26 mouse cellular contexts compared by ENCODE assay signal in genomic region chr10:107467819-107468218, GRCm38 (mm10). TPM values are rescaled to one million over a fixed set of nuclear protein-coding genes. Genes with fewer than 3 reads are reported as not detected.
A peak's percentile ranks its signal among the peaks of the same experiment; 100 is the strongest.
DNase-seq lines count a peak whose midpoint lies in the region; ATAC-seq and TF ChIP-seq lines count a peak whose summit lies in the region.
"Had no signal": no experiment of that assay in that cellular context is flagged by ENCODE, and none has a peak within 500 bp of the region (broad histone marks: within the 10 kb centered on the region; RNA-seq: fewer than 3 reads in every experiment).

No protein-coding gene starts in this region.

- H3K4me3 ChIP-seq in lung, embryonic 14.5 days (ENCODE audit: low read depth, low read length) = no peak overlapping the region
- no peak overlapping the region for H3K4me3 ChIP-seq in lung, embryonic 15.5 days
- H3K4me3 ChIP-seq: forebrain, embryonic 10.5 days; forebrain, embryonic 13.5 days; gastrocnemius, adult 2 months; heart, embryonic 12.5 days; heart, embryonic 15.5 days; hindbrain, embryonic 10.5 days; hindbrain, embryonic 13.5 days had no signal

- peak; percentile 44 for DNase-seq in lung, embryonic 14.5 days
- DNase-seq in lung, postnatal 14 days = no peak
- peak; percentile 19 for DNase-seq in lung, postnatal 10 days
- peak; percentile 9 to 33 for DNase-seq in lung, postnatal 4 days
- DNase-seq in neural tube, embryonic 10.5 days (ENCODE audit: extremely low spot score, low spot score) = no peak
- no peak for DNase-seq in heart, adult 11 months
- DNase-seq: adrenal gland, adult 2 months; adrenal gland, postnatal 14 days; cerebellum, adult 11 months; cerebellum, adult 8-10 months; cerebellum, postnatal 14 days; gastrocnemius, adult 2 months; gastrocnemius, postnatal 14 days; heart, adult 18-20 months; heart, postnatal 10 days; heart, postnatal 36 days had no signal

- no peak for TF ChIP-seq CTCF in lung, embryonic 14.5 days (IDR thresholded peaks at IDR 0.05; ENCODE audit: low read depth)

- ATAC-seq in lung, embryonic 14.5 days (ENCODE audit: insufficient read depth) = peak; percentile 94
- ATAC-seq in lung, embryonic 15.5 days (ENCODE audit: borderline replicate concordance, extremely low read depth, low FRiP score, low TSS enrichment) = peak; percentile 85; the same call in 1 of the 2 replicates
- ATAC-seq: CD4-positive, CD25-positive, alpha-beta regulatory T cell, adult 4 months; forebrain, embryonic 13.5 days; forebrain, embryonic 16.5 days; hindbrain, embryonic 16.5 days had no signal

- H3K27ac ChIP-seq in lung, embryonic 14.5 days (ENCODE audit: low read depth) = no peak overlapping the region
- H3K27ac ChIP-seq in lung, embryonic 15.5 days = no peak overlapping the region
- H3K27ac ChIP-seq: forebrain, embryonic 10.5 days; forebrain, embryonic 13.5 days; gastrocnemius, adult 2 months; heart, embryonic 15.5 days; hindbrain, embryonic 10.5 days; hindbrain, embryonic 13.5 days had no signal

- no peak overlapping the region for H3K4me2 ChIP-seq in lung, embryonic 14.5 days
- H3K4me2 ChIP-seq in lung, embryonic 15.5 days = no peak overlapping the region
- H3K4me2 ChIP-seq: forebrain, embryonic 13.5 days; heart, embryonic 12.5 days; heart, embryonic 15.5 days; hindbrain, embryonic 13.5 days had no signal

- WGBS in lung, embryonic 14.5 days = 25% methylated on average over 7 of the region's 7 CpGs
- 22% methylated on average over 7 of the region's 7 CpGs for WGBS in lung, embryonic 15.5 days

- H3K9me3 ChIP-seq in lung, embryonic 14.5 days (ENCODE audit: low read depth, low read length) = no peaks in the 10 kb centered on the region
- H3K9me3 ChIP-seq in lung, embryonic 15.5 days = no peaks in the 10 kb centered on the region
- H3K9me3 ChIP-seq: forebrain, embryonic 10.5 days; forebrain, embryonic 13.5 days; heart, embryonic 12.5 days; heart, embryonic 15.5 days; hindbrain, embryonic 10.5 days; hindbrain, embryonic 13.5 days had no signal

- H3K27me3 ChIP-seq in lung, embryonic 14.5 days (ENCODE audit: insufficient read depth, low read length) = no peaks in the 10 kb centered on the region
- H3K27me3 ChIP-seq in lung, embryonic 15.5 days = no peaks in the 10 kb centered on the region
- H3K27me3 ChIP-seq: forebrain, embryonic 13.5 days; heart, embryonic 12.5 days; heart, embryonic 15.5 days; hindbrain, embryonic 13.5 days had no signal

- H3K36me3 ChIP-seq in lung, embryonic 14.5 days (ENCODE audit: insufficient read depth) = no peaks in the 10 kb centered on the region
- no peaks in the 10 kb centered on the region for H3K36me3 ChIP-seq in lung, embryonic 15.5 days
- H3K36me3 ChIP-seq: forebrain, embryonic 10.5 days; heart, embryonic 12.5 days; heart, embryonic 15.5 days; hindbrain, embryonic 10.5 days; hindbrain, embryonic 13.5 days had no signal

- H3K4me1 ChIP-seq in lung, embryonic 14.5 days (ENCODE audit: insufficient read depth) = no peaks in the 10 kb centered on the region
- no peaks in the 10 kb centered on the region for H3K4me1 ChIP-seq in lung, embryonic 15.5 days
- H3K4me1 ChIP-seq: forebrain, embryonic 10.5 days; forebrain, embryonic 13.5 days; heart, embryonic 12.5 days; heart, embryonic 15.5 days; hindbrain, embryonic 10.5 days; hindbrain, embryonic 13.5 days had no signal

- H3K9ac ChIP-seq in lung, embryonic 14.5 days = no peak overlapping the region
- no peak overlapping the region for H3K9ac ChIP-seq in lung, embryonic 15.5 days
- H3K9ac ChIP-seq: forebrain, embryonic 13.5 days; heart, embryonic 12.5 days; heart, embryonic 15.5 days; hindbrain, embryonic 13.5 days had no signal

RNA-seq across cellular contexts. Expression of gene Myf5, which starts 18.1 kb away (rescaled TPM):
- polyA plus RNA-seq in lung, embryonic 14.5 days (2014; fragmentation: Nextera tagmentation; extraction: Ambion mirVana) = 0.08 and 0.28 TPM in 2 replicates
- 0.09 and 0.18 TPM in 2 replicates for polyA plus RNA-seq in lung, embryonic 15.5 days (2015; fragmentation: Nextera tagmentation; extraction: Ambion mirVana)
- polyA plus RNA-seq: adrenal gland, adult 2 months; CD4-positive, CD25-positive, alpha-beta regulatory T cell, adult 4 months; forebrain, embryonic 13.5 days; forebrain, embryonic 16.5 days; heart, embryonic 12.5 days; heart, embryonic 15.5 days; hindbrain, embryonic 16.5 days had no signal

RNA-seq across cellular contexts. Expression of gene Myf6, which starts 26.7 kb away (rescaled TPM):
- polyA plus RNA-seq in lung, embryonic 14.5 days (2014; fragmentation: Nextera tagmentation; extraction: Ambion mirVana) = 0.14 and 0.24 TPM in 2 replicates
- 0.11 and 0.25 TPM in 2 replicates for polyA plus RNA-seq in lung, embryonic 15.5 days (2015; fragmentation: Nextera tagmentation; extraction: Ambion mirVana)
- polyA plus RNA-seq: adrenal gland, adult 2 months; CD4-positive, CD25-positive, alpha-beta regulatory T cell, adult 4 months; forebrain, embryonic 10.5 days; forebrain, embryonic 13.5 days; forebrain, embryonic 16.5 days; hindbrain, embryonic 13.5 days; hindbrain, embryonic 16.5 days had no signal

Comparison
In these comparisons a context has a peak if more than half of its experiments do, and no peak if none do; other contexts are left out.
1. DNase-seq: peak in lung, embryonic 14.5 days (single experiment), lung, postnatal 10 days (single experiment) and lung, postnatal 4 days (2 of 2); none in lung, postnatal 14 days (single experiment), neural tube, embryonic 10.5 days (single experiment) and heart, adult 11 months (single experiment).